Mouse (Mus musculus) heart, adult 11 months (tissue): Measurements from ENCODE around the gene Gm10697.
"Not testable (repeated sequence)": the region's sequence is repeated elsewhere in the genome, so short reads cannot be mapped to it uniquely, and the experiment has no call there.

Source experiments
- DNase-seq: peaks from one replicate; pipeline ENCODE4 v3.0.0; 2022

The Gm10697 gene

DNA sequence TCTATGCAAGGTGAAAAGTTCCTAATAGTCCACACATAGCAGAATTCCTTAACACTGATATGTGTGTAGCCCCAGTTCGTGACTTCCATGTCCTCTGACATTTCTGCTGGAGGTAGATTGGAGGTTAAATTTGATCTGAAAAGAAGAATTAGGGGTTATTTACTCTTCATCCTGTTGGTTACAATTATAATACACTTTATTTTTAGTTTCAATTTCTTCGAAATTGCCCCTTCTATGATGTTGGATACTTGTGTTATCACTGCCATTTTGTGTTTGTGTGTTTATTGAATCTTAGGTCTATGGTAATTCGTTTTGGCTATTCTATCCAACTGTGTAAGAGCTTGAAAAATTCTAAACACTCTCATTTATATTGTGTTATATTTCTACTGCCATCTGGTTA, at the start of gene Gm10697:
TSS of gene Gm10697 (minus strand) at position 101 of the 400 bp plus-strand sequence.
- DNase-seq: not testable (repeated sequence)

GRCm38 (mm10) chr3:94115071-94115470, 42.6 kb upstream of the Gm10697 start:
- DNase-seq: not testable (repeated sequence)

DNA sequence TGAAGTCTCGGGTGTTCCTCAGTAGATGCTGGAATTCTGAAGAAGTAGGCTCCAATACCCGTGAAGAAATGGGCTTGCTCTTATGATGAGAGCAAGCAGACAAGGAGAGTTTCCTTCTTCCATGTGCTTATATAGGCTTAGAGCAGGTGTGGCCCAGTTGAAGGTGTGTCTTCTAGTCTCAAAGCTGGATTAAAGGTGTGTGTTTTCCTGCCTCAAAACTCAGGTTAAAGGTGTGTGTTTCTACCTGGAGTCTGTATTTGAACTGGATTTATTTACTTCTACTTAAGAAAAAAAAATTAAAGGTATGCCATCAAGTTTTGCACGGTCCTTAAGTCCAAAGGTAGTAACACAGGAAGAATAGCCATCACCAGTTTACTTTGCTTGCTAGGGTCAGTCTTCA, 17.7 kb downstream of the Gm10697 start, which contains the start of gene Gm9125:
TSS of gene Gm9125 (minus strand) at position 101 of the 400 bp plus-strand sequence.
- DNase-seq: not testable (repeated sequence)

DNA sequence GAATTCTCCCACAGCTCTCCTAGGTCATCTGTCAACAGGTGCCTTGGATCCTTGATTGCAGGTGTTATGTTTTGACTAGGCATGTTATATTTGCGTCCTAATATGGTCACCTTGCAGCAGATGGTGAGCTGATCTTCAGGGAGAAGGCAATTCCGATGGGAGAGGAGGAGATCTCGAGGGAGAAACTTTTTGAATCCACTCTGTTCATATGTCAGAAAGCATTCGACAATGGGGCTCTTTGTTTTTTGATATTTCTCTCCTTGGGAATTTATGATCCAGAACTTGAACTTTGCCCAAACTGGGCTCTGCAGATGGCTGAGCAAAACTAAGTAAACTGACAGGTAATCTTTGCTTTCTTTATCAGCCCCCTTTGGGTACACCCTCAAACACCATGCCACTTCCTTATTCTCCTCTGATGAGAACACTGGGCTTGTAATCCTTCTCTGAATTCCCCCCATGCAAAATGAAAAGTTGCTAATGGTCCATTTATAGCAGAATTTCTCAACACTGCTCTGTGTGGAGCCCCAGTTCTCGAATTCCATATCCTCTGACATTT, 22.8 kb downstream of the Gm10697 start:
- not testable (repeated sequence) for DNase-seq

GRCm38 (mm10) chr3:94038241-94038640, 34.2 kb downstream of the Gm10697 start:
- DNase-seq: not testable (repeated sequence)

DNA sequence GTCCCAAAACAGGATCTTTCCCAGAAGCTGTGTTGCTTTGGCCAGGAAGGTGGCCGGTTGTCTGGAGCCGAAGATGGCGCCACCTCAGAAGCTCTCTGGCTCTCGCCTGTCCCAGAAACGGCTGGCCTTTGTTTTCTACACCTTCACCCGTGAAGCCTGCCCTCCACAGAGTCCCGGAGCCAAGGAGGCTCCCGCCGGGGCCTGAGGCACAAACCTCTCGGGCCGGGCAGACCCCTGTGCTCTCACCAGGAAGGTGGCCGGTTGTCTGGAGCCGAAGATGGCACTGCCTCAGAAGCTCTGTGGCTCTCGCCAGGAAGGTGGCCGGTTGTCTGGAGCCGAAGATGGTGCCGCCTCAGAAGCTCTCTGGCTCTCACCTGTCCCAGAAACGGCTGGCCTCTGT, 38.0 kb downstream of the Gm10697 start:
- peak; percentile 78 for DNase-seq
